Mouse (Mus musculus): ENCODE measurements around the gene Dido1. TPM values are rescaled to one million over a fixed set of nuclear protein-coding genes. Genes with fewer than 3 reads are reported as not detected.

The Dido1 gene
- total RNA-seq, 2 experiments from 2014 or later, result 40.6 to 42.8 TPM

GRCm38 (mm10) chr2:180611882-180612281 is 97.9 kb downstream of the Dido1 start:
- intact Hi-C loops (cut with DNase I), result no loop called here
- DNase-seq, result no peak

- intact Hi-C loops (cut with DNase I), result no loop called here
- no peak for DNase-seq
Observed at GRCm38 (mm10) chr2:180610283-180610682, 99.5 kb downstream of the Dido1 start.

Other genes with a start within 250 kb of the Dido1 start
- gene Ntsr1, start 210.0 kb downstream of the Dido1 start, total RNA-seq (2021), result under 1 TPM; 0.12 TPM
- gene Mrgbp, start 128.7 kb downstream of the Dido1 start, total RNA-seq (2021), result 10 to 100 TPM; 17.8 to 21.3 TPM
- gene Ogfr, start 120.8 kb downstream of the Dido1 start, total RNA-seq (2021), result 10 to 100 TPM; 42.6 to 48.8 TPM
- 1 to 10 TPM in 1 of 2 experiments, under 1 TPM in 1; 0.53 to 1.2 TPM for gene Col9a3, start 112.2 kb downstream of the Dido1 start, total RNA-seq (2021)
- gene Tcfl5, start 67.3 kb downstream of the Dido1 start, total RNA-seq (2021), result under 1 TPM in 1 of 2 experiments, not detected in 1; 0.22 TPM
- 10 to 100 TPM; 77.9 to 79.1 TPM for gene Gid8, start 118 bp upstream of the Dido1 start, total RNA-seq (2021)
- under 1 TPM; 0.69 to 0.89 TPM for gene Slc17a9, start 15.3 kb upstream of the Dido1 start, total RNA-seq (2021)
- not detected for gene Bhlhe23, start 66.9 kb upstream of the Dido1 start, total RNA-seq (2021)
- gene Ythdf1, start 210.9 kb upstream of the Dido1 start, total RNA-seq (2021), result 10 to 100 TPM; 46.6 to 46.9 TPM
- gene Birc7, start 219.0 kb upstream of the Dido1 start, total RNA-seq (2021), result not detected
- 10 to 100 TPM; 10.4 to 16.0 TPM for gene Nkain4, start 244.7 kb upstream of the Dido1 start, total RNA-seq (2021)